Mouse (Mus musculus) bone marrow, adult 2 months (tissue): ENCODE measurements around the gene Fam126a. TPM values are rescaled to one million over a fixed set of nuclear protein-coding genes. Genes with fewer than 3 reads are reported as not detected.

Experiments
- H3K27ac ChIP-seq: fragments of 200-500 bp; 2 replicates; pipeline ENCODE4 v1.5.1; 2012; ENCODE audit warnings: low read depth, mild to moderate bottlenecking, control low read depth, inconsistent platforms, low read length; ENCODE audit not compliant: control insufficient read depth, poor library complexity, insufficient read depth
- H3K4me1 ChIP-seq: fragments of 200-500 bp; 2 replicates; pipeline ENCODE4 v1.6.1; 2011; ENCODE audit warnings: low read length; ENCODE audit not compliant: control insufficient read depth, insufficient read depth
- H3K4me3 ChIP-seq: fragments of 200-500 bp; replicated peaks from 2 replicates; pipeline ENCODE3; 2011; ENCODE audit warnings: mild to moderate bottlenecking, low read depth, low read length, control low read depth; ENCODE audit not compliant: control insufficient read depth
- CTCF ChIP-seq: fragments of 200-500 bp; IDR thresholded peaks from 2 replicates; pipeline ENCODE4 v1.5.1; 2011; ENCODE audit warnings: low read length, control low read depth; ENCODE audit not compliant: control insufficient read depth, insufficient read depth
- POLR2A ChIP-seq: fragments of 200-500 bp; IDR thresholded peaks from 2 replicates; pipeline ENCODE4 v1.6.1; 2011; ENCODE audit warnings: low read depth, mild to moderate bottlenecking, control low read depth, low read length, borderline replicate concordance; ENCODE audit not compliant: control insufficient read depth
- WGBS: fragments of 180-500 bp; shearing (Covaris S2); methylation state at CpG from one replicate; pipeline ENCODE4 v1.1.7; 2018; 5-methylcytosine and 5-hydroxymethylcytosine counted together
- polyA plus RNA-seq: library from polyadenylated mRNA; stranded (reverse); fragments of >200 nt; gene quantifications from 2 replicates; pipeline ENCODE4 v1.2.4, GENCODE M21; 2011; ENCODE audit warnings: low replicate concordance; ENCODE audit not compliant: missing spikeins, insufficient read depth, insufficient read length

Gene Fam126a
- polyA plus RNA-seq, 1 experiment = 66.5 TPM

GRCm38 (mm10) chr5:24036731-24037130 is 6.2 kb upstream of the Fam126a start:
- 74% methylated on average over 6 of the region's 6 CpGs for WGBS
- no peak overlapping the region for H3K4me3 ChIP-seq
- no peak overlapping the region for H3K27ac ChIP-seq
- no peak for TF ChIP-seq CTCF
- TF ChIP-seq POLR2A = no peak
- peaks cover 2% of the 10 kb centered on the region; the same call in 1 of the 2 replicates for H3K4me1 ChIP-seq

GRCm38 (mm10) chr5:24034970-24035369 is 4.5 kb upstream of the Fam126a start:
- WGBS = 3% methylated on average over 3 of the region's 3 CpGs
- Histone ChIP-seq H3K4me1 (peaks cover 4% of the 10 kb centered on the region; the same call in 1 of the 2 replicates), H3K4me3 (no peak overlapping the region), H3K27ac (no peak overlapping the region; the same call in 1 of the 2 replicates)
- TF ChIP-seq POLR2A = no peak
- TF ChIP-seq CTCF = no peak

GRCm38 (mm10) chr5:24034091-24034490 is 3.6 kb upstream of the Fam126a start:
- peaks cover 4% of the 10 kb centered on the region; the same call in 1 of the 2 replicates for H3K4me1 ChIP-seq

GRCm38 (mm10) chr5:24029946-24030578 is 428 bp downstream of the Fam126a start:
- Histone ChIP-seq H3K4me3 (peak overlapping the region; percentile 88), H3K4me1 (peaks cover 2% of the 10 kb centered on the region; the same call in 1 of the 2 replicates), H3K27ac (peak overlapping the region; percentile 95)
- no peak for TF ChIP-seq CTCF
- TF ChIP-seq POLR2A = no peak
- under 1% methylated on average over 73 of the region's 73 CpGs for WGBS

More at GRCm38 (mm10) chr5:24034091-24034490, 3.6 kb upstream of the Fam126a start:
- Histone ChIP-seq H3K27ac (no peak overlapping the region), H3K4me3 (no peak overlapping the region)
- WGBS = 95% methylated on average over 1 of the region's 1 CpGs
- TF ChIP-seq POLR2A (no peak), CTCF (no peak)

GRCm38 (mm10) chr5:24029331-24029771 is 1.1 kb downstream of the Fam126a start:
- peaks cover 2% of the 10 kb centered on the region; the same call in 1 of the 2 replicates for H3K4me1 ChIP-seq
- 2% methylated on average over 11 of the region's 11 CpGs for WGBS
- TF ChIP-seq POLR2A (0 out of 2 replicates have a peak, but pooled peaks have one; percentile 19), CTCF (peak; percentile 43; the same call in 1 of the 2 replicates)
- peak overlapping the region; percentile 88 for H3K4me3 ChIP-seq
- H3K27ac ChIP-seq = peak overlapping the region; percentile 95; the same call in 1 of the 2 replicates

- no peak overlapping the region for H3K4me3 ChIP-seq
- H3K27ac ChIP-seq = no peak overlapping the region
- WGBS = 90% methylated on average over 3 of the region's 3 CpGs
- TF ChIP-seq CTCF (no peak), POLR2A (no peak)
- no peaks in the 10 kb centered on the region for H3K4me1 ChIP-seq
These were observed 5.5 kb downstream of the Fam126a start for GRCm38 (mm10) chr5:24024957-24025356.

GRCm38 (mm10) chr5:24023226-24023625 is 7.3 kb downstream of the Fam126a start:
- Histone ChIP-seq H3K4me3 (no peak overlapping the region), H3K4me1 (no peaks in the 10 kb centered on the region), H3K27ac (no peak overlapping the region)
- no peak for TF ChIP-seq POLR2A
- no peak for TF ChIP-seq CTCF
- 92% methylated on average over 2 of the region's 2 CpGs for WGBS

GRCm38 (mm10) chr5:24021683-24022082 is 8.8 kb downstream of the Fam126a start:
- WGBS = 85% methylated on average over 5 of the region's 5 CpGs
- no peak for TF ChIP-seq POLR2A
- no peak for TF ChIP-seq CTCF
- Histone ChIP-seq H3K4me3 (no peak overlapping the region), H3K4me1 (no peaks in the 10 kb centered on the region), H3K27ac (no peak overlapping the region)

- H3K4me3 ChIP-seq = no peak overlapping the region
- H3K27ac ChIP-seq = no peak overlapping the region
- H3K4me1 ChIP-seq = no peaks in the 10 kb centered on the region
- WGBS = 94% methylated on average over 4 of the region's 4 CpGs
- TF ChIP-seq CTCF = no peak
- no peak for TF ChIP-seq POLR2A
These were observed 10.1 kb downstream of the Fam126a start for GRCm38 (mm10) chr5:24020380-24020779.
